Mouse (Mus musculus) cerebellum, postnatal 10 days (tissue): ENCODE measurements around the gene Sap30l.
A peak's percentile ranks its signal among the peaks of the same experiment; 100 is the strongest.

Source experiments
- DNase-seq, 2 experiments: peaks; one replicate each; pipeline ENCODE4 v3.0.0; 2021; ENCODE audit warnings: mixed read lengths in 2 of 2

Gene Sap30l

GRCm38 (mm10) chr11:57800971-57801765 is at the start of gene Sap30l:
TSS of gene Sap30l (plus strand) at chr11:57801637.
- DNase-seq, result peak; percentile 98 to 99

DNA sequence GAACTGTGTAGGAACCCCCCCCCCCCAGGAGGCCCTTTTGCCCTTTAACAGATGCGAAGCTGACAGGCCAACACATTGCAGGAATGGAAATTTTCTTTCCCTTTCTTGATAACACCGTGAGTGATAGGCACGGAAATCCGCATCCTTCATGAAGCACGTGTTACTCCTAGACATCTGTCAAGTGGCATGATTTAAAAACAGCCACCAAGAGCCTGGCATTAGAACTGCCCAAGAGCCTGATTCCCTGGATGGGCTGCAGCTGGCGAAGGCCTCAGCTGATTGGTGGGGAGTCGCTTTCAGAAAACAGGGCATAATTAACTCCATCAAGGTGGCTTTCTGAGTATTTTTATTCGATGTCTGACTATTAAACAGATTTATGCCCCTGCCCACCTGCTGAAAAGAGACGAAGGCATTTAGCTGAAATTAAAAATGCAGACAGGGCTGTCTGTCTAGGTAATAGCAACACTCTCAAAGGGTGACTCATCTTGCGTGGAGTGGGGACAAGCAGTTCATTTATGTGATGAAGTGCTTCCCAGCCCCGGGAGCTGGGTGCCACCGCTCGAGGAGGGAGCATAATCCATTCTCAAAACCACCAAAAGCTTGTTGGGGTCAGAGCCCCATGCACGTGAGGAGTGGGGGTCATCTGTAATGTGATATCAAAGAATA is 47.8 kb upstream of the Sap30l start:
- DNase-seq, result no peak

GRCm38 (mm10) chr11:57758621-57759020 is 42.8 kb upstream of the Sap30l start:
- DNase-seq, result no peak

GRCm38 (mm10) chr11:57760509-57761058 is 40.9 kb upstream of the Sap30l start:
- no peak for DNase-seq

- no peak for DNase-seq
Observed at GRCm38 (mm10) chr11:57761347-57761746, 40.1 kb upstream of the Sap30l start.

- DNase-seq, result no peak
Observed at GRCm38 (mm10) chr11:57764124-57764523, 37.3 kb upstream of the Sap30l start.

- DNase-seq, result no peak
Observed at GRCm38 (mm10) chr11:57766617-57767016, 34.8 kb upstream of the Sap30l start.

GRCm38 (mm10) chr11:57767171-57767570 is 34.3 kb upstream of the Sap30l start:
- no peak for DNase-seq

DNA sequence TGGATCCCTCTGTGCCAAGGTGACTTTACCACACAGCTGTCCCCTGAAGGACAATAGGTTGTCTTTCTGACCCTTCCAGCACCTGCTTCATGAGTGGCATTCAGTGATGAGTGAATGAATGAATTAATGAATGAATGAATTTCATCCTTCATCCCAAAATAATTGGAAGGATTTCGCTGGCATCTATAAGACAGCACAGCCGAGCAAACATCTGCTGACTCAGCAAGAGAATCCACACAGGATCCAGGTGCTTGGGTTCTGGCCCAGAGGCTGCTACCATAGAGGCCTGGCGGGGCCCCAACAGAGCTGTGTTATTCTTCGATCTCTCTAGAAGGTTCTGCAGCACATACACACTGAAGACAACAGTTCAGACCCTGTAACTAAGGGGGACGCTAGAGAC is 30.7 kb upstream of the Sap30l start:
- no peak for DNase-seq

DNA sequence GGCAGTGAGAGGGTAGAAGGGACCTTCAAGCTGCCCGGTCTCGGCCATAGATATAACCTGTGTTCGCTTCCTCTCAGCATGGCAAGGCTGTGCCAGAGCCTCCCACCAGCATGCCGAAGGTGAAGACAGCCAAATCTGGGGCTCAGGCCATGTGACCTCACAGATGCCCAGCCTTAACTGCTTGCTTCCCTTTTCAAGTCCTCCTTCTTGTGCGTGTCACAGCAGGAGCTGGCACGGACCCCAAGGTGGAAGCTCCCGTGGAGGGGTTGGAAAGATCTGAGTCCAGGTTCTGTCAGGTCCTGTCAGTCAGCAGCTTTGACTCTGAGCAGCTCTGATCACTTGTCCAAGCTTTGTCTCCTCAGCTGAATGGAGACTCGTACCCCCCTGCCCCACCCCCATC is 29.8 kb upstream of the Sap30l start:
- DNase-seq, result peak; percentile 69 to 88

DNA sequence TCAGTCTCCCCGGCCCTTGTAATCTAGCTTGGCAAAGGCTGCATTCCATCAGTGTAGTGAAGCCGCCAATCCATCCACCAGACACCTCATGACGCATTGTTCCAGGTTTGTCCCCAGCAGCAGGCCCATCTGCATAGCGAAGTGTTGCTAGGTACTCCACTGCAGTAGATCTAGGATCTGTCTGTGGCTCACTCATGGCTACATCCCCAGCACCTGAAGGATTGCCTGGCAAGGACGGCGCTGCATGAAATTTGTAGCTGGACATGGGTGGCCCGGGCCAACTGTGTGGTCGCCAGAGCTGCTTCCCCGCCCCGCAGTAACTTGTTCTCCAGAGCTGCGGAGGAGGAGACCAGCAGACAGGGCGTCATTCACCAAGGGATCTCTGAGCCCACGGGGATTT is 28.0 kb upstream of the Sap30l start:
- DNase-seq, result no peak

DNA sequence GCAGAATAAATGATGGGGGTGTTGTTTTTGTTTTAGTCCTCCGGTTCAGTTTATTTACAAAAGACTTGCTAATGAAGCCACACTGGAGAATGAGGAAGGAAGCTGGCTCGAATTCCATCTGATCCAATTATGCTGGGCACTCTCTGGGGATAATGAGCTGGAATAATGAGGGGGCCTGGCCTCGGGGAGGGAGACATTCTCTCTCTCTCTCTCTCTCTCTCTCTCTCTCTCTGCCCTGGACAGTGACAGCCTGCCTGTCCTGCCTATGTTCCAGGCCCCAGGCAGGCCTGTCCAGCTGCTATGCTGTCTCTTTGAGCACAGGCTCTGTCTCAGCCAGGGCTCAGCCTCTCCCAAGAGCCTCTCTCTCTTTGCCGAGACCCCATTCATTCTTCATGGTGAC is 27.5 kb upstream of the Sap30l start:
- DNase-seq, result no peak

- DNase-seq, result no peak
Observed at GRCm38 (mm10) chr11:57775868-57776267, 25.6 kb upstream of the Sap30l start.

DNA sequence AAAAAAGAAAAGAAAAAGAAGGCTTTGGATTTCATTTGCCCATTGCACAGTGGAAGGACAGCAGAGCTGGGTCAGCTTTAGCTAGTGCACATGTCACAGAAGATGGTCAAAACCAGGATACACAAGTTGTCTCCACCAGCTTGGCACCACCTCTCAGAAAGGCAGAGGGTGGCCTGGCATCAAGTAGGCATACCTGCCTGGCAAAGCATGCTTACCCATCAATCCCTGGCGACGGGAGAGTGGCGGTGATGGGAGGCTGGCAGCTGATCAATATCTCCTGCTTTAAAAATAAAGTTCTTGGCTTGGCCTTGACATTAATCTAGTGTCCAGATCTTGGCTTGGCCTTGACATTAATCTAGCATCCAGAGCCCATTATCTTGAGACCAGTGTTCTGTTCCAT is 24.9 kb upstream of the Sap30l start:
- DNase-seq, result peak in 1 of 2 experiments; percentile 65

- peak; percentile 75 to 82 for DNase-seq
Observed at GRCm38 (mm10) chr11:57778349-57778748, 23.1 kb upstream of the Sap30l start.

DNA sequence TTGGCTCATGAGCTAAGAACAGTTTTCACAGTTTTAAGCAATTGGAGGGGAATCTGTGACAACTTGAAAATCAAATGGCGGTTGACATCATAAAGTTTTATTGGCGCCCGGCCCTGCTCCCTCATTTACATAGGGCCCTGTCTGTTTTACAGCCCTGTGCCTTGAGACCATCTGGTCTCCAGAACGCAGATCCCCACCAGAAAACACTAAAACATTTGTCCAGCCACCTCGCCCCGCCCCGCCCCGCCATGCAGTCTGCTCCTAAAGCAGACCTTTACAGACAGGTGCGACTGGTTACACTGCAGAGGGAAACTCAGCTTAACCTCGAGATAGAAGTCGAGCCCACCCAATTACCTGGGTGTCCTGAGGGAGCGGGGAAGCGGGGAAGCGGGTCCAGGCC is 21.6 kb upstream of the Sap30l start:
- DNase-seq, result no peak

GRCm38 (mm10) chr11:57786616-57787418 is 14.6 kb upstream of the Sap30l start:
- DNase-seq, result peak; percentile 80 to 85

DNA sequence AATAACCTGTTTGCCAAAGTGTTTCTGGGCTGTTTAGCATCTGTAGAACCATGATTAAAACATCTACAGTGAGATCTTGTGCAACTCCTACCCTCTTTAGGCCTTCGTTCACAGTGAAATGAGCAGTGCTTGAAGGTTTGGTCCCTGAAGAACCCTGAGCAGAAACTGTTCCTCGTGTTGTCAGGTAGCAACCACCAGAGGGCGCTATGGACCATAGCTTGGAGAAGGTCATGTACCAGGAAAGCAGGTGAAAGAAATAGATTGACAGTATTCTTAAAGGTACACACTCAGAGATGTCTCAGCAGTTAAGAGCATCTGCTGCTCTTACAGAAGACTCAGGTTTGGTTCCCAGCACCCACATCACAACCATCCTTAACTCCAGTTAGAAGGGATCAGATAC is 13.5 kb upstream of the Sap30l start:
- DNase-seq, result no peak

GRCm38 (mm10) chr11:57790866-57791535 is 10.4 kb upstream of the Sap30l start:
- no peak for DNase-seq

GRCm38 (mm10) chr11:57795086-57795485 is 6.4 kb upstream of the Sap30l start:
- DNase-seq, result no peak

GRCm38 (mm10) chr11:57797828-57798227 is 3.6 kb upstream of the Sap30l start:
- no peak for DNase-seq

DNA sequence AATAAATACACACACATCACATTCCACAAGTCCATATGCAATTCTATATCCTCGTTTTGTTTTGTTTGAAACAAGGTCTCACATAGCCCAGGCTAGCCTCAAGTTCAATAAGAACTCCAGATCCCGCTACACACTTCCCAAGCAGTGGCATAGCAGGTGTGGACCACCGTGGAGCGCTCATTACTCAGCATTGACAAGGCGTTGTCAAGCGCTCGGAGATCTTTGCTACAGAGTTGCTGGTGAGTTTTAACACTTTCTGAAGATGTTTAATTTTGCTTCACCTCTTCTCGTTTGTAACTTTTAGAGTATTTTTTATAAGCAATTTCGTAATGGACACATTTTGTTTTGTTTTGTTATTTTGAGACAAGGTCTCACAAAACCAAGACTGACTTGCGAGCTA is 2.0 kb upstream of the Sap30l start:
- no peak for DNase-seq
